ENCODE assay signal across 6 mouse cellular contexts in genomic region chr11:40454994-40455393, GRCm38 (mm10).
DNase-seq lines count a peak whose midpoint lies in the region; ATAC-seq and TF ChIP-seq lines count a peak whose summit lies in the region.
"Not testable (repeated sequence)": the region's sequence is repeated elsewhere in the genome, so short reads cannot be mapped to it uniquely, and the experiment has no call there.

No protein-coding gene starts in this region.

- not testable (repeated sequence) for H3K9me3 ChIP-seq in embryonic facial prominence, embryonic 14.5 days (ENCODE audit: control insufficient read depth, low read length); forebrain, embryonic 11.5 days (ENCODE audit: control insufficient read depth, low read length); hindbrain, embryonic 11.5 days (ENCODE audit: control insufficient read depth, low read length); midbrain, embryonic 11.5 days (ENCODE audit: control insufficient read depth, low read length); stomach, postnatal 0 days (ENCODE audit: control insufficient read depth, low read length)

- H3K4me3 ChIP-seq in embryonic facial prominence, embryonic 14.5 days (ENCODE audit: low read depth, low read length); forebrain, embryonic 11.5 days (ENCODE audit: low read depth, low read length); hindbrain, embryonic 11.5 days (ENCODE audit: low read depth, low read length); midbrain, embryonic 11.5 days (ENCODE audit: low read depth, low read length); stomach, postnatal 0 days (ENCODE audit: low read depth, low read length): not testable (repeated sequence)

- POLR2A ChIA-PET in Patski (lab: Charles Lee): not testable (repeated sequence)

- CTCF ChIA-PET in Patski (lab: Charles Lee): not testable (repeated sequence)

- H3K4me1 ChIP-seq in embryonic facial prominence, embryonic 14.5 days (ENCODE audit: control insufficient read depth, insufficient read depth, low read length); forebrain, embryonic 11.5 days (replicated peaks; ENCODE audit: control insufficient read depth, insufficient read depth, low read length); hindbrain, embryonic 11.5 days (replicated peaks; ENCODE audit: control insufficient read depth, insufficient read depth, low read length); midbrain, embryonic 11.5 days (ENCODE audit: control insufficient read depth, insufficient read depth, low read length); stomach, postnatal 0 days (replicated peaks; ENCODE audit: control insufficient read depth, insufficient read depth): not testable (repeated sequence)

- not testable (repeated sequence) for TF ChIP-seq EP300 in stomach, postnatal 0 days (optimal IDR thresholded peaks at IDR 0.05)

- not testable (repeated sequence) for DNase-seq in Patski (ENCODE audit: low read depth, low spot score); embryonic facial prominence, embryonic 14.5 days (ENCODE audit: low spot score); forebrain, embryonic 11.5 days (ENCODE audit: low spot score); hindbrain, embryonic 11.5 days (ENCODE audit: low spot score); midbrain, embryonic 11.5 days (ENCODE audit: low spot score, missing footprints); stomach, postnatal 0 days (ENCODE audit: low spot score)

- H3K27ac ChIP-seq in embryonic facial prominence, embryonic 14.5 days (replicated peaks; ENCODE audit: low read depth, low read length); forebrain, embryonic 11.5 days (ENCODE audit: low read depth, low read length); hindbrain, embryonic 11.5 days (ENCODE audit: low read depth, low read length); midbrain, embryonic 11.5 days (ENCODE audit: low read depth, low read length); stomach, postnatal 0 days (replicated peaks): not testable (repeated sequence)

- H3K9ac ChIP-seq in embryonic facial prominence, embryonic 14.5 days (ENCODE audit: low read depth, low read length); forebrain, embryonic 11.5 days (ENCODE audit: low read length); hindbrain, embryonic 11.5 days (ENCODE audit: low read depth, low read length); midbrain, embryonic 11.5 days (ENCODE audit: low read length); stomach, postnatal 0 days (ENCODE audit: low read length): not testable (repeated sequence)

- not testable (repeated sequence) for H3K27me3 ChIP-seq in Patski; embryonic facial prominence, embryonic 14.5 days (replicated peaks; ENCODE audit: control insufficient read depth, insufficient read depth, low read length); hindbrain, embryonic 11.5 days (ENCODE audit: control insufficient read depth, insufficient read depth, low read length); midbrain, embryonic 11.5 days (ENCODE audit: control insufficient read depth, insufficient read depth, low read length); stomach, postnatal 0 days (ENCODE audit: control insufficient read depth, insufficient read depth, low read length)
- peaks cover 33% of the 10 kb centered on the region for H3K27me3 ChIP-seq in forebrain, embryonic 11.5 days (ENCODE audit: control insufficient read depth, insufficient read depth, low read length)

- ATAC-seq in Patski: peak; percentile 93
- ATAC-seq in embryonic facial prominence, embryonic 14.5 days (ENCODE audit: low read depth): peak; percentile 50; the same call in 1 of the 2 replicates
- ATAC-seq in forebrain, embryonic 11.5 days (replicated peaks; ENCODE audit: low FRiP score): peak; percentile 42
- 0 out of 2 replicates have a peak, but pooled peaks have one; percentile 22 for ATAC-seq in hindbrain, embryonic 11.5 days (ENCODE audit: low FRiP score)
- peak; percentile 71; the same call in 1 of the 2 replicates for ATAC-seq in midbrain, embryonic 11.5 days (ENCODE audit: low FRiP score)
- ATAC-seq in stomach, postnatal 0 days (ENCODE audit: low FRiP score, low TSS enrichment): peak; percentile 65

- in situ Hi-C loops in Patski (cut with MboI; ENCODE audit: low pct_unique_long_range_greater_than_20kb): not testable (repeated sequence)

- TF ChIP-seq CTCF in Patski (IDR thresholded peaks at IDR 0.05); stomach, postnatal 0 days (IDR thresholded peaks at IDR 0.05; ENCODE audit: low read depth): not testable (repeated sequence)

- H3K4me2 ChIP-seq in embryonic facial prominence, embryonic 14.5 days (ENCODE audit: low read depth, low read length); forebrain, embryonic 11.5 days (ENCODE audit: low read depth, low read length, severe bottlenecking); hindbrain, embryonic 11.5 days (replicated peaks; ENCODE audit: low read depth, low read length); midbrain, embryonic 11.5 days; stomach, postnatal 0 days (replicated peaks; ENCODE audit: low read depth): not testable (repeated sequence)

- not testable (repeated sequence) for H3K36me3 ChIP-seq in embryonic facial prominence, embryonic 14.5 days (ENCODE audit: control insufficient read depth, insufficient read depth, low read length); forebrain, embryonic 11.5 days (ENCODE audit: control insufficient read depth, insufficient read depth, low read length); hindbrain, embryonic 11.5 days (ENCODE audit: control insufficient read depth, insufficient read depth, low read length); midbrain, embryonic 11.5 days (ENCODE audit: control insufficient read depth, insufficient read depth, low read length); stomach, postnatal 0 days (ENCODE audit: control insufficient read depth, insufficient read depth, low read length)

Comparison
In these comparisons a context has a peak if more than half of its experiments do, and no peak if none do; other contexts are left out.
1. ATAC-seq: peak in every context shown above with its lines; median percentile 93 in Patski; 71 in midbrain, embryonic 11.5 days; 65 in stomach, postnatal 0 days; 50 in embryonic facial prominence, embryonic 14.5 days; 42 in forebrain, embryonic 11.5 days; 22 in hindbrain, embryonic 11.5 days.